Mouse (Mus musculus) hematopoietic multipotent progenitor cell, adult 10-12 weeks (in vitro differentiated cells): ENCODE measurements around the gene Armh1. TPM values are rescaled to one million over a fixed set of nuclear protein-coding genes. Genes with fewer than 3 reads are reported as not detected.

ENCODE experiments used
- polyA plus RNA-seq: library from polyadenylated mRNA; stranded (reverse); fragments of >175 nt; gene quantifications from 2 replicates; pipeline ENCODE4 v1.2.3, GENCODE M21; 2012; ENCODE audit warnings: low replicate concordance

The Armh1 gene
- not detected in 2 replicates for polyA plus RNA-seq

GRCm38 (mm10) chr4:117251801-117252316 is at the start of gene Armh1, which contains the start of gene Tmem53:
Armh1 (minus strand) TSS chr4:117252125.
Tmem53 (plus strand) TSS chr4:117251951.

DNA sequence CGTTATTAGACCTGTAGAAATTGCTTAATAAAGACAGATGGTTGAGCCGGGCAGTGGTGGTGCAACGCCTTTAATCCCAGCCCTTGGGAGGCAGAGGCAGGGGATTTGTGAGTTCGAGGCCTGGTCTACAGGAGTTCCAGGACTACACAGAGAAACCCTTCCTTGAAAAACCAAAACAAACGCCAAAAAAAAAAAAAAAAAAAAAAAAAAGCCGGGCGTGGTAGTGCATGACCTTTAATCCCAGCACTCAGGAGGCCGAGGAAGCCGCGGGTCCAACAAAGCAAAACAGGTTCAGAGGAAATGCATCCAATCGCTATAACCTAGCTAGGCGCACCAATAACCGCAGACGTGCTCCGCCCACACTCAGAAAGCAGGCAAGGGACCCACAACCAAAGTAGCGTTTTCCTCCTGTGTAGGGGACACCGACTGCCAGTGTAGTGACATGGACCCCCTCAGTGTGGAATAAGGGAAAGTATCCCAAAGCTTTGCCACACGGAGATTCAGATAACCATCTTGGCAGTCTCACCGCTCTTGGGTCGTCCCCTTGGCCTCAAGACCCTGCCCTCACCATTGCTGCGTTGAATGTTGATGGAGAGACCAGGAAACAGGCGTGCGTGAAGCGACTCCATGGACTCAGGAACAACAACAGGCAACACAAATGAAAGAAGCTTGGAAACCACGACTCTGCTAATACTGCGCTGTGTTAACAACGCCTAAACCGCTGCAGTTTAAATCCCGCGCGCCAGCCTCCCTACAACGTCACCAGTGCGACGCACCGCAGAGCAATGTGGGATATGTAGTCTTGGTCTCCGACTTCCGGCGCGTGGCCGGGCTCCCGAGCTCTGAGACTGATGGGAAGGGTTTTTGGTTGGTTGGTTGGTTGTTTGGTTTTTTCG is 69.8 kb downstream of the Armh1 start, which contains the start of gene Kif2c:
TSS of gene Kif2c (minus strand) at position 777 of the 896 bp plus-strand sequence.

Other genes starting within 250 kb of the Armh1 start
- gene Eif2b3, start 232.7 kb downstream of the Armh1 start, polyA plus RNA-seq, result 0.81 and 2.7 TPM in 2 replicates
- gene Ptch2, start 156.1 kb downstream of the Armh1 start, polyA plus RNA-seq, result 0.15 and 0.34 TPM in 2 replicates
- 23.7 and 63.1 TPM in 2 replicates for gene Btbd19, start 126.4 kb downstream of the Armh1 start, polyA plus RNA-seq
- gene Tctex1d4, start 125.3 kb downstream of the Armh1 start, polyA plus RNA-seq, result 1.3 and 3.0 TPM in 2 replicates
- 13.9 and 15.8 TPM in 2 replicates for gene Plk3, start 118.2 kb downstream of the Armh1 start, polyA plus RNA-seq
- gene Rps8, start 95.9 kb downstream of the Armh1 start, polyA plus RNA-seq, result 259 and 2,410 TPM in 2 replicates
- 0.65 and 2.0 TPM in 2 replicates for gene Kif2c, start 69.5 kb downstream of the Armh1 start, polyA plus RNA-seq
- gene Tmem53, start 174 bp downstream of the Armh1 start, polyA plus RNA-seq, result 0.20 TPM in 1 of 2 replicates, not detected in the other
- gene Rnf220, start 244.9 kb upstream of the Armh1 start, polyA plus RNA-seq, result 74.9 and 85.0 TPM in 2 replicates